Mouse (Mus musculus): Measurements from ENCODE around the gene Xkr8. TPM values are rescaled to one million over a fixed set of nuclear protein-coding genes. Genes with fewer than 3 reads are reported as not detected.
"Not testable (repeated sequence)": the region's sequence is repeated elsewhere in the genome, so short reads cannot be mapped to it uniquely, and the experiment has no call there.

Xkr8 gene
- total RNA-seq, 2 experiments from 2014 or later = 2.2 to 3.5 TPM

DNA sequence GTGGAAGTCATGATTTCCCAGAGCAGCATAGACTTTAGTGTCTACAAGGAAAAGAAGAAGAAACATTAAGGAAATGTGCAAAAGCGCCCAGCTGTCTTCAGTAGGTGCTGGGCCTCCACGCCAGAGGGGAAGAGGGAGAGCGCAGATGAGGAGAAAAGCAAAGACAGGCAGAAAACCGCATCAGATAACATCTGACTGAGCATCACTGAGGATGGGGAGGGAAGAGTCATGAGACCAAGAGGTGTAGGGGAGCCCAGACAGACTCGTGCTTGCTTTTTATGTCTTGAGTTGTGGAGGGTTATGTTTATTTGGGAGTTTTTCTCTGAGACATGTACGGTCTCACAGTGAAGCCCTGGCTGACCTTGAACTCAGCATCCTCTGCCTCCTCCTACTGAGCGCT, 9.1 kb upstream of the Xkr8 start:
- DNase-seq (ENCODE audit: extremely low spot score in 1 of 2, low spot score in 1 of 2) = no peak

DNA sequence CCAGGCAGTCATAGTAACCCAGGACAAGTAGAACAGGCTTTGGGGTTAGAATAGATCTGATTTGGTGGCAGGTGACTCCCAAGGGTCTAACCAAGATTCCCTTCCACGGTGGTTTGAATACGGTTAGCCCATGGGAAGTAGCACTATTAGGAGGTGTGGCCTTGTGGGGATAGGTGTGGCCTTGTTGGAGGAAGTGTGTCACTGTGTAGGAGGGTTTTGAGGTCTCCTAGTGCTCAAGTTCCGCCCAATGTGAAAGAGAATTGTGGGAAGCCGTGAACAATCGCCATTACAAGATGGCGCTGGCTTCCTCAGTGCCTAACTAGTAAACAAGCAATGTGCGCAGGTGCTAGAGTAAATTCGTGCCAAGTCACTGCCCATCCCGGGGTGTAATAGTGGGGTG, 4.8 kb upstream of the Xkr8 start:
- DNase-seq (ENCODE audit: extremely low spot score in 1 of 2, low spot score in 1 of 2) = not testable (repeated sequence)

DNA sequence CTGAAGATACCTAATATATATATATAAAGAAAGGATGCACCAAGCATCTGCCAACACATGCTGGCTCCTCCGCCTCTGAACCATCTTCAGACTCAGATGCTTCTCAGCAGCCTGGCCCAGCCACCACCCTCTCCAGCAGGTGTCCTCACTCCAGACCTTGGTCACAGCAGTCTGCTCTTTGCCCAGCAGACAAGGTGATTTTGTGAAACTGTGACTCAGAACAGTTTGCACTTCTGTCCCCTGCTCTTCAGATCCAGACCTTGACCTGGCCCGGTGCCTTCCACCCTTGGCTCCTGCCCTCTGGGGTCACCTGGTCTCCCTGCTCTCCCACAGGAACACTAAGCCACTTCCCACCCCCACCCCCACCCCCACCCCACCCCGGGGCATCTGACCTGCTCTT, 3.5 kb upstream of the Xkr8 start:
- no peak for DNase-seq (ENCODE audit: extremely low spot score in 1 of 2, low spot score in 1 of 2)

DNA sequence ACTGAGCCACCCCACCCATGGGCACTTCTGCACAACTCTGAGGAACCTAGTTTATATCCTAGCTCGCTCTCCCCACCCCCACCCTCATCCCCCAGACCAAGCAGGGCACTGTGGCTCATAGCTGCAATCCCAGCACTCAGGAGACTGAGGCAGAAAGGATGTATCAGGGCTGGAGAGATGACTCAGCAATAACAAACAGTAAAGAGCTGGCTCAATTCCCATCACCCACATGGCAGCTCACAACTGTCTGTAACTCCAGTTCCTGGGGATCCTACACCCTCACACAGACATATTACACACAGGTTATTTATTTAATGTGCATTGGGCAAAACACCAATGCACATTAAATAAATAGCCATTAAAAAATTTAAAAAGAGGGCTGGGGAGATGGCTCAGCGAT, 3.0 kb upstream of the Xkr8 start:
- DNase-seq (ENCODE audit: extremely low spot score in 1 of 2, low spot score in 1 of 2) = no peak

DNA sequence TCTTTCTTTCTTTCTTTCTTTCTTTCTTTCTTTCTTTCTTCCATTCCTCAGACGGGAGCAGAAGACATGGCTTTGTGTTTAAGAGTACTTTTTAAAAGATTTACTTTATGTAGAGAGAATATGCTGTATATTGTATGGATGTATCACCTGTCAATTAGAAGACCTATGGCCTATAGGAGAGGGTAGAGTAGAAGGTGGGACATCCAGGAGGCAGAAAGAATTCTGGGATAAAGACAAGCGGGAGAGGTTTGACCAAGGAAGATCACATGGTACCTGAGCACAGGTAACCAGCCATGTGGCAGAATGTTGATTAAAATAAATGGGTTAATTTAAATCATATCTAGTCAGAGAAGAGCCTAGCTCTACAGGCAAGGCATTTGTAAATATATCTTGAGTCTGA, 2.4 kb upstream of the Xkr8 start:
- DNase-seq (ENCODE audit: extremely low spot score in 1 of 2, low spot score in 1 of 2) = no peak

DNA sequence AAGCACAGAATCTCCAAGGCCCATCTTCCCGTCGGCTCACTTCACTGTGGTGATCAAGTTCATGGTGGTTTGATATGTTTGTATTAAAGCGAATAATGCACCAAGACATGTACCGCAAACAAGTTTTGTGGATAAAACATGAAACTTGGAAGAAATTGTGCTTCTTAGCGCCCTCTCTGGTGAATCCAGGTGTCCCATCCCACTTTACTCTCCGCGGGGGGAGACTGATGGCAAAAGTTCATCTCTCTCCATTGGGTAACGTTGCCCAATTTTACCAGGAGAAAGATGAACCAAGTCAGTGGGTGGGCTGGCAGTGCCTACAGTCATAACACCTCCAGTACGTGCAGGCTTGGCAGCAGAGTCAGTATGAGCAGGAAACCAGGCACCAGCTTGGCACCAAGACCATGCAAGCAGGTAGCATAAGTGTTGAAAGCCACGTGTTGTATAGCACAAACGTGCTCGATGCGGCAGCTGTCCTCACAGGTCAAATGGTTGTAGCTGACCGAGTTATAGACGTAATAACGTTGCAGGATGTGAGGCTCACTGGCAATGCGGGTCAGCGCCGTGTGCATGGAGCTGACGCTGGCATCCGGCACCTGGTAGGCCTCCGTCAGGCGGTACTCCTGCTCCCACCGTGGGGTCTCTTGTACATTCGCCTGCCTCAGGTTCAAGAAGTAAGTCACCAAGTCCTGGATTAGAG, 875 bp upstream of the Xkr8 start:
- no peak for DNase-seq (ENCODE audit: extremely low spot score in 1 of 2, low spot score in 1 of 2)

DNA sequence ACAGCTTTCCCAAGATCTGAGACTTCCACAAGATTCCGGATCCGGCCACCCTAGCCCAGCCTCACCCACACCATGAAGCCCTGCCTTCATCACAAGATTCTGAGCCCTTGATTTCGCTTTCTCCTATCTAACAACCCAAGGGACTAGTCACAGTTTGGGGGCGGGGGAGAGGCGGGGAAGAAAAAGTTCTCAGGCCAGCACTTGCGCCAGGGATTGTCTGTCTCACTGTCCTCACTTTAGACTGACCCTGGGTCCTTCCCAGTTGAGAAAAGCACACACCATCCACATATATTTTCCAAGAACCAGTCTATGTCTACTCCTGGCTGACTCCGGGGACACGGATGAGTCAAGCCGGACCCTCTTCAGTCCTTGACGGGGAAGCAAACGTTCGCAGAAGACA, 730 bp downstream of the Xkr8 start:
- DNase-seq (ENCODE audit: extremely low spot score in 1 of 2, low spot score in 1 of 2) = no peak

DNA sequence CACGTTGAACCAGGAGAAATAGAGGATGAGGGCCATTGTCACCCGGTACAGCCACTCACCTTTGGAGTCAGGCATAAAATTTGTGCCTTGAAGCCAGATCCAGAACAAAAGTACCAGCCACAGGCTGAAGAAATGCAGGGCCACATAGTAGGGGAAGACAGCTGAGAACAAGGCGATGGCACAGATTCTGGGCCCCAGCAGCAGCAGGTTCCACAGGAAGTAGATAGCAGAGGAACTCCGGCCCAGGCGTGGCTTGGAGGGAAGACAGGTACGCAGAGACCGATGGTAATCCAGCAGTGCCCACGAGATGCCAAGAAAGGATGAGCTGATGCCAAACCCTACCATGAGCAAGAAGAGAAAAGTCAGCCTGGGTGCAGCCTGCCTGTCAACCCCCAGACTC, 4.1 kb downstream of the Xkr8 start:
- DNase-seq (ENCODE audit: extremely low spot score in 1 of 2, low spot score in 1 of 2) = no peak

DNA sequence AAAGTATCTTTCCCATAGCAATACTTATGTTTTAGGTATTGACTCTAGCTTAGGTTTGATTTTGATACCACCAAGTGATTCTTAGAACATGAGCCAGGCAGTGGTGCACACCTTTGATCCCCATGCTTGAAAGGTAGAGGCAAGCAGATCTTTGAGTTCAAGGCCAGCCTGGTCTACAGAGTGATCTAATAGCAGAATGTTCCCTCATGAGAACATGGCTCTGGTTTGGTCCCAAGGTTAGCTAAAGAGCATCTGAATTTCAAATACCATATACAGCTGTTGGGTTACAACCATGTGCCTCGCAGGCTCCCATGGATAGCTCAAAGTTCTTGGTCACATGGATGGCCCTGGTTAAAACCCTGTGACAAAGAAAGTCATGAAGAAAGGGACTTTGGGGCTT, 14.1 kb downstream of the Xkr8 start:
- no peak for DNase-seq (ENCODE audit: extremely low spot score in 1 of 2, low spot score in 1 of 2)

DNA sequence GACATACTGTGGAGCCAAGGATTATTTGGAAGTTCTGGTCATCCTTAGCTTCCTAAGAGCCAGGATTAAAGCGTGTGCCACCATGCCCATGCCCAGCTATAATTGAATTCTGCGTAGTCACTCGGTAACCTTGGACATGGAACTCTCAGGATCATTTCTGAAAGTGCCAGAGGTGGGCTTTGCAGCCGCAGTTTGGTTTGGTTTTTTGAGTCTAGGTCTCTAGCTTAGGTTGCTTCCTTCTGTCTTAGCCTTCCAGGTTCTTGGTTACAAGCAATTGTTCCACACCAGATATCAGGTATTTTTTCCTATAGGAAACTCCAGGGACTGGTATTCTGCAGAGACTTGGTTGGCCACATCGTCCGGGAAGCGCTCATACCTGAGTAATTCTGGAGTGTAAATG, 19.2 kb downstream of the Xkr8 start:
- DNase-seq (ENCODE audit: extremely low spot score in 1 of 2, low spot score in 1 of 2) = no peak

DNA sequence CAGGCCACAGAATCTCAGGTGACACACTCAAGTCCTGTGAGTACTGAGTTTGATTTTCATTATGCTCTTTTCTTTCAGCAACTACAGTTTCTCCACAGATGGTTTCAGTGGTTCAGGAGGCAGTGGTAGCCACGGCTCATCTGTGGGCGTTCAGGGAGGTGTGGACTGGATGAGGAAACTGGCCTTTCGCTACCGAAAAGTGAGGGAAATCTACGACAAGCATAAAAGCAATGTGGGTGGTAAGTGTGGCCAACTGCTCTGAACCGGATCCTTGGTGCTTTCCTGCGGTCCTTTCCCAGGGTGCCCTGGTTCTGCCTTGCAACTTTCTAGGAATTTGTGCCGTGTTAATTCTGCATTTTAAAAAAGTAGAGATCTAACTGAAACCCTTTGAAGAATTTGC, 25.5 kb downstream of the Xkr8 start:
- no peak for DNase-seq (ENCODE audit: extremely low spot score in 1 of 2, low spot score in 1 of 2)

DNA sequence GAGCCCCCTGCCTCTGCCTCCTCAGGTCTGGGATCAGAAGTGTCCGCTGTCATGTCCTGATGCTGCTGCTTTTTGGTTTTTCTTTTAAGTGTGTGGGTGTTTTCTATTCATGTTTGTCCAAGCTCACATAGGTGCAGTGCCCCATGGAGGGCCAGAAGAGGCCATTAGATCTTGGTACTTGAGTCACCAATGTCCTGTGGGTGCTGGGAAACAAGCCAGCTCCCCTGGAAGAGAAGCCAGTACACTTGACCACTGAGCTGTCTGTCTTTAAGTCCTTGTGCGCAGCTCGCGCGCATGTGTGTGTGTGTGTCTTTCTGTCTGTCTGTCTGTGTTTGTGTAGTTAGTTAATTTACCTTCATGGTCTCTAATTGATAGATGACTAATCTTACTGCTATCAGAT, 30.3 kb downstream of the Xkr8 start:
- DNase-seq (ENCODE audit: extremely low spot score in 1 of 2, low spot score in 1 of 2) = no peak

DNA sequence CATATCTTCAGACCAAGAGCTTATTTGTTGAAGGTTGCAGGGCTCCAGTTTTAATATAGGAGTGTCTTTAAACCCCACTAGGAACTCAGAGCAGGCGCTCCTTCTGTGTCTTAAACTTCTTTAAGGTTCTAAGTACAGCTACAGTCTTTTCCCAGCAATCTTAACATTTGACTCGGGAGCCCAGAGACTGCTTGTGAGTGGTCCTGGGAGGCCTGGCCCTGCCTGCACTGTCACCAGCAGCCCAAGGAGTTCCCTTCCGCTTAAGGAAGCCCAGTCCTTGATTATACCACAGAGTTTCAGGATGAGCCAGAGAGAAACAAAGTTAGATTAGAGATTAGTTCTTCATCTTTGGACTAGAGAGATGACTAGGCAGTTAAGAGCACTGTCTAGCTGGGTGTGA, 39.0 kb downstream of the Xkr8 start:
- DNase-seq (ENCODE audit: extremely low spot score in 1 of 2, low spot score in 1 of 2) = no peak

DNA sequence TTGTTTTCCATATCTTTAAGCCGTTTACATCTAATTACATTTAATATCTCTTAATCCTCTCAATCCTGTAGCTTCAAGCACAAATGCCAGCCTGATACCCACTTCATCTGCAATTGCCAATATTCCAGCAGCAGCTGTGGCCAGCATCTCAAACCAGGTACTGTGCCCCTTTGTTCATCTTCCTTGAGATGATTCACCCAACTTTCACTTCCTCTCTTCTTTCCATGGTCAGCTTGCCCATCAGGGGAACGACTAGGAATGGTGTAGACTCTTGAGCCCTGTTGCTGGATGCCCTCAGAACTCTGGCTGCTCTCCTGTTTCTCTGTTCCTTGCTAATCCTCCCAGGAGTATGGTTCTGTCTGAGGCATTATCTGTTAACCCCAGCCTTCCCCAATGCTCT, 42.7 kb downstream of the Xkr8 start:
- no peak for DNase-seq (ENCODE audit: extremely low spot score in 1 of 2, low spot score in 1 of 2)

DNA sequence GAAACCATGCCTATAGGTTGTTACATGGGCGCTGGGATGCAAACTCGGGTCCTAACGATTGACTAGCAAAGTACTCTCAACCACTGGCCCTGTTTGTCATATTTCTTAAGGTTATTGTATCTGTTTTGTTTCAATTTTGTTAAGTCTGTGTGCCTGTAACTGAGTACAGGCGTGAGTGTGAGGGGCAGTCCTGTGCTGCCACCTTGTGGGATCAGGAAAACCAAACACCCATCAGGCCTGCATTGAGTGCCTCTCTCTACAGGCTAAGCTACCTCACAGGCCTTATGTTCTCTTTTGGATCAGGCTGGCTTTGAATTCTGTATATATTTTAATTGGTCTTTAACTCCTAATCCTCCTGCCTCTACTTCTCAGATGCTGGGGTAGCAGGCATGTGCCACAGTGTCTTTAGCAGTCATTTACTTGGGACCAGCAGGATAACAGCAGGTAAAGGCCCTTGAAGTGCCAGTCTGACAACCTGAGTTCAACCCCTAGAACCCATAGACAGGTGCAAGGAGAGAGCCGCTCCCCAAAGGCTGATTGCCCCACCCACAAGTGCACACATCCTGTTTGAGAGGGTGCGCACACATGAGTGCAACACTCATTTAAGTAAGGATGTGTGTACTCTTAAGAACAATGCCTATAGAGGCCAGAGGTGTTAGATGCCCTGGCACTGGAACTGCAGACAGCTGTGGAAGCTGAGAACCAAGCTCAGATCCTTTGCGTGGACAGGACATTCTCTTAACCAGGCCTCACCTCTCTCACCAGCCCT, 55.4 kb downstream of the Xkr8 start:
- peak in 1 of 2 experiments; percentile 33 for DNase-seq (ENCODE audit: extremely low spot score in 1 of 2, low spot score in 1 of 2)

Other genes starting within 250 kb of the Xkr8 start
- gene Sesn2, start 222.0 kb downstream of the Xkr8 start, total RNA-seq (2021) = 10 to 100 TPM; 13.2 to 13.3 TPM
- 100 to 1,000 TPM; 461 to 496 TPM for gene Atpif1, start 198.9 kb downstream of the Xkr8 start, total RNA-seq (2021)
- gene Dnajc8, start 197.0 kb downstream of the Xkr8 start, total RNA-seq (2021) = 10 to 100 TPM; 84.5 to 88.5 TPM
- 1 to 10 TPM; 1.4 to 1.9 TPM for gene Ptafr, start 168.5 kb downstream of the Xkr8 start, total RNA-seq (2021)
- gene Eya3, start 93.6 kb downstream of the Xkr8 start, total RNA-seq (2021) = 10 to 100 TPM; 23.6 to 25.4 TPM
- gene Smpdl3b, start 24.7 kb upstream of the Xkr8 start, total RNA-seq (2021) = 1 to 10 TPM; 2.8 to 3.0 TPM
- gene Rpa2, start 35.8 kb upstream of the Xkr8 start, total RNA-seq (2021) = 10 to 100 TPM; 12.0 to 15.2 TPM
- gene Themis2, start 63.8 kb upstream of the Xkr8 start, total RNA-seq (2021) = under 1 TPM; 0.61 to 0.66 TPM
- 10 to 100 TPM; 41.7 to 44.8 TPM for gene Ppp1r8, start 110.6 kb upstream of the Xkr8 start, total RNA-seq (2021)
- 100 to 1,000 TPM in 1 of 2 experiments, 10 to 100 TPM in 1; 99.7 to 106 TPM for gene Stx12, start 152.0 kb upstream of the Xkr8 start, total RNA-seq (2021)
- 10 to 100 TPM; 40.1 to 50.5 TPM for gene Fam76a, start 190.0 kb upstream of the Xkr8 start, total RNA-seq (2021)
- gene Fgr, start 241.5 kb upstream of the Xkr8 start, total RNA-seq (2021) = under 1 TPM; 0.07 to 0.14 TPM